Mouse (Mus musculus): Measurements from ENCODE around the gene Dusp3. TPM values are rescaled to one million over a fixed set of nuclear protein-coding genes. Genes with fewer than 3 reads are reported as not detected.

Dusp3 gene
- polyA plus RNA-seq, 1 experiment, result 81.1 TPM

GRCm38 (mm10) chr11:101931978-101932377 is 54.8 kb downstream of the Dusp3 start:
- TF ChIP-seq MAX (IDR thresholded peaks at IDR 0.05; ENCODE audit: low read depth) (no peak), CEBPB (IDR thresholded peaks at IDR 0.05; ENCODE audit: insufficient read depth, poor library complexity, severe bottlenecking) (no peak), POLR2AphosphoS2 (IDR thresholded peaks at IDR 0.05; ENCODE audit: insufficient read length, low read depth) (no peak), USF1 (IDR thresholded peaks at IDR 0.05; ENCODE audit: low read depth) (no peak), MYOG (IDR thresholded peaks at IDR 0.05; ENCODE audit: control insufficient read depth in 1 of 3, insufficient read depth in 1 of 3, insufficient read length in 2 of 3, low read depth in 2 of 3) (no peak), REST (IDR thresholded peaks at IDR 0.05; ENCODE audit: insufficient read depth, insufficient read length) (no peak), MYOD1 (IDR thresholded peaks at IDR 0.05; ENCODE audit: control insufficient read depth in 1 of 3, insufficient read length in 2 of 3, low read depth in 2 of 3) (no peak)
- no peak overlapping the region for H3ac ChIP-seq (ENCODE audit: control insufficient read depth, insufficient read length)
- no peaks in the 10 kb centered on the region for H3K79me2 ChIP-seq (ENCODE audit: control insufficient read depth, insufficient read depth)
- no peaks in the 10 kb centered on the region for H3K36me3 ChIP-seq (ENCODE audit: control insufficient read depth, insufficient read depth)
- no peak overlapping the region for H3K4me3 ChIP-seq
- peaks cover 24% of the 10 kb centered on the region for H3K27me3 ChIP-seq (ENCODE audit: control insufficient read depth, insufficient read depth, insufficient read length)
- H3K4me2 ChIP-seq (ENCODE audit: low read depth), result no peak overlapping the region

- no peak overlapping the region for H3K4me2 ChIP-seq (ENCODE audit: low read depth)
- no peak overlapping the region for H3K4me3 ChIP-seq
- no peaks in the 10 kb centered on the region for H3K79me2 ChIP-seq (ENCODE audit: control insufficient read depth, insufficient read depth)
- TF ChIP-seq TCF12 (IDR thresholded peaks at IDR 0.05; ENCODE audit: insufficient read depth, poor library complexity, severe bottlenecking) (no peak), MAX (IDR thresholded peaks at IDR 0.05; ENCODE audit: low read depth) (no peak), MYOD1 (IDR thresholded peaks at IDR 0.05; ENCODE audit: control insufficient read depth in 1 of 3, insufficient read length in 2 of 3, low read depth in 2 of 3) (no peak), MYOG (IDR thresholded peaks at IDR 0.05; ENCODE audit: control insufficient read depth in 1 of 3, insufficient read depth in 1 of 3, insufficient read length in 2 of 3, low read depth in 2 of 3) (no peak), REST (IDR thresholded peaks at IDR 0.05; ENCODE audit: insufficient read depth, insufficient read length) (no peak)
- peaks cover 5% of the 10 kb centered on the region for H3K27me3 ChIP-seq (ENCODE audit: control insufficient read depth, insufficient read depth, insufficient read length)
- H3K36me3 ChIP-seq (ENCODE audit: control insufficient read depth, insufficient read depth), result no peaks in the 10 kb centered on the region
- H3ac ChIP-seq (ENCODE audit: control insufficient read depth, insufficient read length), result no peak overlapping the region
Measured at GRCm38 (mm10) chr11:101928030-101928762, 58.6 kb downstream of the Dusp3 start.

GRCm38 (mm10) chr11:101926951-101927589 is 59.7 kb downstream of the Dusp3 start:
- TF ChIP-seq USF1 (IDR thresholded peaks at IDR 0.05; ENCODE audit: low read depth) (no peak), TCF12 (IDR thresholded peaks at IDR 0.05; ENCODE audit: insufficient read depth, poor library complexity, severe bottlenecking) (no peak), CEBPB (IDR thresholded peaks at IDR 0.05; ENCODE audit: insufficient read depth, poor library complexity, severe bottlenecking) (no peak), REST (IDR thresholded peaks at IDR 0.05; ENCODE audit: insufficient read depth, insufficient read length) (no peak), MYOD1 (IDR thresholded peaks at IDR 0.05; ENCODE audit: control insufficient read depth in 1 of 3, insufficient read length in 2 of 3, low read depth in 2 of 3) (no peak), MYOG (IDR thresholded peaks at IDR 0.05; ENCODE audit: control insufficient read depth in 1 of 3, insufficient read depth in 1 of 3, insufficient read length in 2 of 3, low read depth in 2 of 3) (no peak), POLR2A (IDR thresholded peaks at IDR 0.05; ENCODE audit: insufficient read length, low read depth) (no peak), POLR2AphosphoS2 (IDR thresholded peaks at IDR 0.05; ENCODE audit: insufficient read length, low read depth) (no peak), SRF (IDR thresholded peaks at IDR 0.05; ENCODE audit: control insufficient read depth, insufficient read length, low read depth) (no peak), TCF3 (IDR thresholded peaks at IDR 0.05; ENCODE audit: insufficient read length, low read depth) (no peak), MAX (IDR thresholded peaks at IDR 0.05; ENCODE audit: low read depth) (no peak)
- H3K4me3 ChIP-seq, result no peak overlapping the region
- H3K79me2 ChIP-seq (ENCODE audit: control insufficient read depth, insufficient read depth), result no peaks in the 10 kb centered on the region
- no peaks in the 10 kb centered on the region for H3K36me3 ChIP-seq (ENCODE audit: control insufficient read depth, insufficient read depth)
- no peak overlapping the region for H3ac ChIP-seq (ENCODE audit: control insufficient read depth, insufficient read length)
- peaks cover 1% of the 10 kb centered on the region for H3K27me3 ChIP-seq (ENCODE audit: control insufficient read depth, insufficient read depth, insufficient read length)
- H3K4me2 ChIP-seq (ENCODE audit: low read depth), result no peak overlapping the region

- Histone ChIP-seq H3K27me3 (ENCODE audit: control insufficient read depth, insufficient read depth, insufficient read length) (no peaks in the 10 kb centered on the region), H3K4me2 (ENCODE audit: low read depth) (no peak overlapping the region), H3K79me2 (ENCODE audit: control insufficient read depth, insufficient read depth) (no peaks in the 10 kb centered on the region), H3ac (ENCODE audit: control insufficient read depth, insufficient read length) (no peak overlapping the region), H3K4me3 (no peak overlapping the region), H3K36me3 (ENCODE audit: control insufficient read depth, insufficient read depth) (no peaks in the 10 kb centered on the region)
- no peak for TF ChIP-seq MYOD1 (IDR thresholded peaks at IDR 0.05; ENCODE audit: control insufficient read depth in 1 of 3, insufficient read length in 2 of 3, low read depth in 2 of 3)
- no peak for TF ChIP-seq TCF3 (IDR thresholded peaks at IDR 0.05; ENCODE audit: insufficient read length, low read depth)
- TF ChIP-seq POLR2A (IDR thresholded peaks at IDR 0.05; ENCODE audit: insufficient read length, low read depth), result no peak
- no peak for TF ChIP-seq SRF (IDR thresholded peaks at IDR 0.05; ENCODE audit: control insufficient read depth, insufficient read length, low read depth)
- no peak for TF ChIP-seq POLR2AphosphoS2 (IDR thresholded peaks at IDR 0.05; ENCODE audit: insufficient read length, low read depth)
- TF ChIP-seq TCF12 (IDR thresholded peaks at IDR 0.05; ENCODE audit: insufficient read depth, poor library complexity, severe bottlenecking), result no peak
- TF ChIP-seq USF1 (IDR thresholded peaks at IDR 0.05; ENCODE audit: low read depth), result no peak
- no peak for TF ChIP-seq E2F4 (IDR thresholded peaks at IDR 0.05; ENCODE audit: insufficient read depth)
- no peak for TF ChIP-seq MAX (IDR thresholded peaks at IDR 0.05; ENCODE audit: low read depth)
- no peak for TF ChIP-seq REST (IDR thresholded peaks at IDR 0.05; ENCODE audit: insufficient read depth, insufficient read length)
Measured at GRCm38 (mm10) chr11:101925636-101926035, 61.2 kb downstream of the Dusp3 start.
